Mouse (Mus musculus) heart, embryonic 16.5 days (tissue): ENCODE results near the gene Clcn7. TPM values are rescaled to one million over a fixed set of nuclear protein-coding genes. Genes with fewer than 3 reads are reported as not detected.

Experiments used
- ATAC-seq: fragments of 200-750 bp; cut with Nextera tagmentation; replicated peaks from 2 replicates; pipeline ENCODE4 v1.8.0; 2017; ENCODE audit warnings: moderate number of reproducible peaks; ENCODE audit not compliant: insufficient read depth, low FRiP score; ENCODE audit errors: extremely low read depth
- H3K27ac ChIP-seq: fragments of 300-500 bp; sonication (generic); 2 replicates; pipeline ENCODE4 v1.5.1; 2014; ENCODE audit warnings: mild to moderate bottlenecking, low read length, control low read depth, moderate library complexity
- H3K27me3 ChIP-seq: fragments of 300-500 bp; sonication (generic); 2 replicates; pipeline ENCODE4 v1.6.1; 2014; ENCODE audit warnings: low read length, mixed read lengths; ENCODE audit not compliant: control insufficient read depth, insufficient read depth
- H3K36me3 ChIP-seq: fragments of 300-500 bp; sonication (generic); 2 replicates; pipeline ENCODE4 v1.6.1; 2014; ENCODE audit not compliant: control insufficient read depth, insufficient read depth
- H3K4me1 ChIP-seq: fragments of 300-500 bp; sonication (generic); 2 replicates; pipeline ENCODE4 v1.6.1; 2014; ENCODE audit warnings: low read length, mixed read lengths; ENCODE audit not compliant: control insufficient read depth, insufficient read depth
- H3K4me2 ChIP-seq: fragments of 300-500 bp; sonication (generic); 2 replicates; pipeline ENCODE4 v1.6.1; 2014; ENCODE audit warnings: low read depth, mild to moderate bottlenecking, control low read depth, low read length
- H3K4me3 ChIP-seq: fragments of 300-500 bp; sonication (generic); 2 replicates; pipeline ENCODE4 v1.5.1; 2014; ENCODE audit warnings: mild to moderate bottlenecking, control low read depth, low read length
- H3K9ac ChIP-seq: fragments of 300-500 bp; sonication (generic); 2 replicates; pipeline ENCODE4 v1.6.1; 2014; ENCODE audit warnings: low read length, control low read depth
- H3K9me3 ChIP-seq: fragments of 300-500 bp; sonication (generic); replicated peaks from 2 replicates; pipeline ENCODE4 v1.6.1; 2016; ENCODE audit warnings: low read length; ENCODE audit not compliant: control insufficient read depth
- WGBS: fragments of 180-500 bp; shearing (Covaris S2); extraction: QIAGEN DNeasy Blood & Tissue Kit; methylation state at CpG from one replicate; pipeline ENCODE4 v1.1.7; 2014; 5-methylcytosine and 5-hydroxymethylcytosine counted together
- polyA plus RNA-seq: library from polyadenylated mRNA; unstranded; fragments of >200 nt; fragmentation: Nextera tagmentation; extraction: Ambion mirVana; gene quantifications from 2 replicates; pipeline ENCODE4 v1.2.1, GENCODE M21; 2015

The Clcn7 gene
- polyA plus RNA-seq, 1 experiment from 2014 or later = 16.1 TPM

DNA sequence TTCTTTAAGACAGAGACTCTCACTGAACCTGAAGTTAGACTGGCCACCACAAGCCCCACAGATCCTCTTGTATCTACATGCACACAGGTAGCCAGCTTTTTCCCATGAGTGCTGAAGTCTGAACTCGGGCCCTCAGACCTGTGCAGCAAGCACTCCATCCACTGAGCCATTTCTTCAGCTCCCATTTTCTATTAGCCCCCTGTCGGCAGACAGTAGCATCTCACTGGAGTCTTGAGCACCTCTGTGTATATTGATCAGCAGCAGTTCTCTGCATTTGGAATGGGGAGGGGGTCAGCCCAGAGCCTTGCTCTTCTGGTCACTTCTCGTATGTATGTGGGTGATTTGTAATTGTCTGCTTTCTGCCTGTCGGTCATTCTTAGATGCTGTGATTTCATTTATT is 6.8 kb downstream of the Clcn7 start:
- H3K36me3 ChIP-seq = no peaks in the 10 kb centered on the region; the same call in 1 of the 2 replicates
- no peaks in the 10 kb centered on the region for H3K9me3 ChIP-seq
- no peak overlapping the region for H3K27ac ChIP-seq
- no peaks in the 10 kb centered on the region for H3K27me3 ChIP-seq
- no peak for ATAC-seq
- WGBS = 68% methylated on average over 4 of the region's 4 CpGs
- no peak overlapping the region for H3K4me3 ChIP-seq
- H3K4me2 ChIP-seq = no peak overlapping the region
- H3K9ac ChIP-seq = no peak overlapping the region
- no peaks in the 10 kb centered on the region for H3K4me1 ChIP-seq

DNA sequence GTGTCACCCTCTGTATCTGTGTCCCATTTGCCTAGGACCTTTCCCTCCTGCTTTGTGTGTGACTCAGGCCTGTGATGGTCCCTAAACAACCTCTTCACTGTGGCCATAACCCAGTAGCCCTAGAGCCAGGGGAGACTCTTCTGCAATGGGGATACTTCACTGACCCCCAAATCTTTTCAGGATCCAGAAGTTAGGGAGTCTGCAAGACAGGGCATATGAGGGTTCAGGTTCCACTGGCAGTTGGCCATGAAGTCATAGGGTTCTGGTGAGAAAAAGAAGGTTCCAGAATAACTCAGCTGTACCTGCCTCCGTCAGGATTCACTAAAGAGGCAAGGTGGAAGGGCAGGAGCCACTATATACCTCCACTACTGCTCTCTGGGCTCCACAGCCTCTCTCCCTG is 29.0 kb downstream of the Clcn7 start, which contains the start of gene Ccdc154:
Gene Ccdc154, plus strand, starts transcription at position 301 of the 400 bp plus-strand sequence.
- Histone ChIP-seq H3K27me3 (no peaks in the 10 kb centered on the region), H3K4me2 (no peak within 1 kb of the TSS), H3K27ac (no peak within 1 kb of the TSS), H3K9me3 (no peaks in the 10 kb centered on the region), H3K36me3 (0 out of 2 replicates have a peak, but pooled peaks cover 3% of the 10 kb centered on the region), H3K4me1 (no peaks in the 10 kb centered on the region), H3K9ac (no peak within 1 kb of the TSS), H3K4me3 (no peak within 1 kb of the TSS)
- no peak for ATAC-seq
- WGBS = 88% methylated on average over 1 of the region's 1 CpGs

DNA sequence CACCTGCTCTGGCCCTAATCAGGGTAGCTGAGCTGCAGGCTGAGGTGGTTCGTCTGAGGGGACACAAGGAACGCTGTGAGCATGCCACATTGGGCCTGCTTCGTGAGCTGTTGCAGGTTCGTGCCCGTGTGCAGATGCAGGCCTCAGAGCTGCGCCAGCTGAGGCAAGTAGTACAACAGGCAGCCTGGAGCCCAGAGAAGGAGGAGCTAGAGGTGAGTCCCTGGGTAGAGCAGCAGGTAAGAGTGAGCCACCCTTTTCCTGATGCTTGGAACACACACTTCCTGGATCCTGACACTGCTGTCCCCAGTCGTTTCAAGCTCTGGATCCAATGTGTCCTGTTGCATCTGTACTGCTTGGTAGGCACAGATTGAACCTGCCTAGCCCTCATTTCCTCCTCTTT is 30.2 kb downstream of the Clcn7 start:
- no peak overlapping the region for H3K4me3 ChIP-seq
- H3K36me3 ChIP-seq = 0 out of 2 replicates have a peak, but pooled peaks cover 3% of the 10 kb centered on the region
- no peak overlapping the region for H3K9ac ChIP-seq
- H3K4me1 ChIP-seq = no peaks in the 10 kb centered on the region
- ATAC-seq = no peak
- H3K4me2 ChIP-seq = no peak overlapping the region
- 61% methylated on average over 7 of the region's 7 CpGs for WGBS
- H3K9me3 ChIP-seq = no peaks in the 10 kb centered on the region
- no peak overlapping the region for H3K27ac ChIP-seq
- no peaks in the 10 kb centered on the region for H3K27me3 ChIP-seq

DNA sequence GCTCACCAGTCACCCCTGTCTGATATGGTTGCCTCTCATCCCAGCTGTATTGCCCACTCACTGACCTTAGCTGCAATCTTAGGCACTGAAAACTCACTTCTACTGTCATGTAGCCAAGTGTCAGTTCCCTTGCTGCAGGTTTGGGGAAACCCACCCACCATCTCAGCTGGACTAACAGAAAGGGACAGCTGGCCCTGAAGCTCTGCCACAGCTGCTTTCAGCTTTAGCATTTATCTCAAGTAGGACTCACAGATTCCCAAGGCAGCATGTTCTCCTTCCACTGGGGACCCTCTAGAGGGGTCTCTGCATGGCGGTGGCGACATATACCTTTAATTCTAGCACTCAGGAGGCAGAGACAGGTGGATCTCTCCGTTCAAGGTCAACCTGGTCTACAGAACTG is 31.6 kb downstream of the Clcn7 start:
- no peak overlapping the region for H3K4me2 ChIP-seq
- 81% methylated on average over 3 of the region's 3 CpGs for WGBS
- H3K27me3 ChIP-seq = no peaks in the 10 kb centered on the region
- H3K9ac ChIP-seq = no peak overlapping the region
- no peaks in the 10 kb centered on the region for H3K9me3 ChIP-seq
- 0 out of 2 replicates have a peak, but pooled peaks cover 2% of the 10 kb centered on the region for H3K36me3 ChIP-seq
- H3K4me1 ChIP-seq = no peaks in the 10 kb centered on the region
- no peak overlapping the region for H3K4me3 ChIP-seq
- ATAC-seq = no peak
- no peak overlapping the region for H3K27ac ChIP-seq

DNA sequence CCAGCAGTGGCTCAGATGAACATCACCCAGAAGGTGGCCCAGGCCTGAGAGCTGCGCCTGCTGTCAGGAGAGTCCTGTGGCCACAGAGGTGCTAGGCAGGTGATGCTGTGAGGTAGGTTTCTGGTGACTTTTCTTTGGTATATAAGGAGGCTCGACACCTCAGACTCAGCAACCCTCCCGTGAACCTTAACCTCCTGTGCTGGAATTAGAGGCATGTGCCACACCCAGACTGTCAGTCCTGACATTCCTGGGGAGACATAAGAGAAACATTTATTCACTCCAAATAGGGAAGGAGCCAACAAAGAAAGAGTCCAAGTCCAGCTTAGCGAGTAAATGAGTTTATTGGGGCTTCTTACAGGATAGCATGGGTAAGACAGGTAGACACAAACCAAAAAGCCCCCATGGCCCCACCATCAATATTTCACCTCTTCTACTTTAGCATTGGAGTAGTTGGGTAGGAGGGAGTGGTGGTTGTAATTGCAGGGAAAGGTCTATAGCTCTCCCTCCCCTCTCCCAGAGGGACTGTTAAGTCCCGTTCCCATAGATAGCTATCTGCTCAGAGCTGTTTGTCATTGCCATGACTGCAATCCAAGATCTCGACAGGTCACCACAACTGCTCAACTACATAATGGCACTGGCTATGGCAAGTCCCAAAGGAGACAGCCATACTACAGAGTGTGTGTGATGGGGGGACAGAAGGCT is 32.9 kb downstream of the Clcn7 start:
- Histone ChIP-seq H3K4me2 (no peak overlapping the region), H3K27ac (no peak overlapping the region), H3K36me3 (no peaks in the 10 kb centered on the region), H3K9ac (no peak overlapping the region), H3K4me1 (no peaks in the 10 kb centered on the region), H3K9me3 (no peaks in the 10 kb centered on the region), H3K4me3 (no peak overlapping the region), H3K27me3 (no peaks in the 10 kb centered on the region)
- 43% methylated on average over 6 of the region's 6 CpGs for WGBS
- no peak for ATAC-seq

DNA sequence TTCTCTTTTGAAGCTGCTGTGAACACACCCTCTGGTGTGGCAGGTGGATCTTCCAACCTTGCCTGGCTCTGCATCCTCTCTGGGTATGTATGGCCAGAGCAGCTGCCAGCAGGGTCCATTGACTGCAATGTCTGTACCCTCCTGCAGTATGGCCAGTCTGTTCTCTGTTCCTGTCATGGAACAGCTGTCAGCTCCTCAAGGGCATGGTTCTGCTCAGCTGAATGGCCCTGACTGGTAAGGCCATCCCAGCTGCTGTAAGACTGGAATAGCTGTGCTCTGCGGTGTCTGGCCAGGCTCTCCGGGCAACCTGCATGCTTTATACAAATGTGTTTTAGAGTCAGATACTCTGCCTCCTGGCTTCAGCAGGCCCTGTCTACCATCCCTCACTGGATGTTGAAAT is 36.5 kb downstream of the Clcn7 start:
- Histone ChIP-seq H3K27me3 (no peaks in the 10 kb centered on the region), H3K9me3 (no peaks in the 10 kb centered on the region), H3K4me3 (no peak overlapping the region), H3K36me3 (no peaks in the 10 kb centered on the region), H3K27ac (no peak overlapping the region), H3K4me2 (no peak overlapping the region), H3K4me1 (no peaks in the 10 kb centered on the region), H3K9ac (no peak overlapping the region)
- ATAC-seq = no peak
- WGBS = 74% methylated on average over 2 of the region's 2 CpGs

DNA sequence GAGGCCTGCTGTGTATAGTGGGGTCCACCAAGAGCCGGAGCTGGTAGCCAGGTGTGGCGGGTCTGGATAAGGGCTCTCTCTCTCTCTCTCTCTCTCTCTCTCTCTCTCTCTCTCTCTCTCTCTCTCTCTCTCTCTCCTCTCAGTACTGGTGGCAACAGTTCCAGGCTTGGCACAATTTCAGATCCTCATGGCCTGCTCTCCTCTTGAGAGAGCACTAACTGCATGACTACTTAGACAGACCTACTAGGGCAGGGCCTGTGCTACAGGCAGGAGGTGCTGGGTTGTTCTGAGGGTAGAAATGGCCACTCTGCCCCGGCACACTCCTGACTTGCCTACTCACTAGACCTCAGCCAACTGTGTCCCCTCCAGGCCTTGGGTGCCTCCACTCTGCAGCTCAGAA is 39.4 kb downstream of the Clcn7 start:
- no peak overlapping the region for H3K4me3 ChIP-seq
- ATAC-seq = no peak; the same call in 1 of the 2 replicates
- H3K9me3 ChIP-seq = no peaks in the 10 kb centered on the region
- H3K27ac ChIP-seq = no peak overlapping the region
- H3K4me1 ChIP-seq = no peaks in the 10 kb centered on the region
- H3K9ac ChIP-seq = no peak overlapping the region
- H3K27me3 ChIP-seq = 0 out of 2 replicates have a peak, but pooled peaks cover 2% of the 10 kb centered on the region
- no peak overlapping the region for H3K4me2 ChIP-seq
- WGBS = 79% methylated on average over 3 of the region's 3 CpGs
- H3K36me3 ChIP-seq = no peaks in the 10 kb centered on the region

DNA sequence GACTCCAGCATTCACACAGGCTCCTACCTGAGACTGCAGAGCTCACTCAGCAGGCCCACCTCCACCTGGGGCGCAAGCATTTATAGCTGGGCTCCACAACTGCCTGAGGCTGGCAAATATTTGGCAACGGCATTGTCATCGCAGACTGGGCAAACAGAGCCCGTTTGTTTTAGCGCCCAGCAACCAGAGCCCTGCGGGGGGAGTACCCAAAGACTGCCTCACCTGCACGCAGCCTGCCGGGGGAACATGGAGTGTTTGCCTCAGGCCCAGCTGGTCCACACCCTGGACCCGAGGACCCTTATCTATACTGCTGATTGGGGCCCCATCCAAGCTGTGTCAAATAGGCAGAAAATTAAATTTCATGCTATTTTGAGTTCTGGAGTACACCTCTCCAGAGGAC is 42.2 kb downstream of the Clcn7 start, which contains the start of gene Gm38655:
Gene Gm38655, minus strand, starts transcription at position 61 of the 400 bp plus-strand sequence.
- Histone ChIP-seq H3K27ac (no peak within 1 kb of the TSS), H3K4me1 (no peaks in the 10 kb centered on the region), H3K4me2 (no peak within 1 kb of the TSS), H3K9ac (no peak within 1 kb of the TSS), H3K27me3 (0 out of 2 replicates have a peak, but pooled peaks cover 2% of the 10 kb centered on the region), H3K9me3 (no peaks in the 10 kb centered on the region), H3K4me3 (no peak within 1 kb of the TSS), H3K36me3 (no peaks in the 10 kb centered on the region)
- 68% methylated on average over 9 of the region's 9 CpGs for WGBS
- no peak for ATAC-seq

DNA sequence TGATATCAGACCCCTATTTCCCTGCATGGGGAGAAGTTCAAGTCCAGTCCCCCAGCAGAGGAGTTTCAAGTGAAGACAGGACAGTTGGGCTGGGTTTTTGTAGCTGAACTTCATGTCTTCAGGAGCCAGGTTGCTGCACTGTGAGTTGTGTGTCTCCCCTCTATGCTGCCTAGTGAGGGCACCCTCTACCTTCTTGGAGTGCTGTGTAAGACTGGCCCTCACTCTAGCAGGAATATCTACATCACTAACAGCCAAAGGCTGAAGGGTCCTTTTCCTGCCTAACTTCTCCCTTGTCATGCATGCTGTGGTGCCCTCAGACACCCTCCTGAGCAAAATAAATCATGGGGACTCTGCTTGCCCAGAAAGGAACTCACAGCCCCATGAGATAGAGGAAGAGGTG is 50.0 kb downstream of the Clcn7 start:
- H3K27ac ChIP-seq = no peak overlapping the region
- no peak overlapping the region for H3K9ac ChIP-seq
- peaks cover 2% of the 10 kb centered on the region; the same call in 1 of the 2 replicates for H3K36me3 ChIP-seq
- H3K4me1 ChIP-seq = peaks cover 11% of the 10 kb centered on the region
- 0 out of 2 replicates have a peak, but pooled peaks cover 7% of the 10 kb centered on the region for H3K27me3 ChIP-seq
- H3K4me2 ChIP-seq = peak overlapping the region; percentile 99
- H3K9me3 ChIP-seq = no peaks in the 10 kb centered on the region
- no peak for ATAC-seq
- no peak overlapping the region for H3K4me3 ChIP-seq
